Mouse (Mus musculus) cerebellum, adult 9-11 months (tissue): ENCODE measurements at regions not wholly inside any gene's neighbourhood (a gene's known extent, or its start where the extent isn't known, plus 50 kb on each side); places are given as distances from the start of the nearest gene placed in this dataset.

Experiments used
- DNase-seq: peaks from one replicate; pipeline ENCODE4 v3.0.0; 2022

DNA sequence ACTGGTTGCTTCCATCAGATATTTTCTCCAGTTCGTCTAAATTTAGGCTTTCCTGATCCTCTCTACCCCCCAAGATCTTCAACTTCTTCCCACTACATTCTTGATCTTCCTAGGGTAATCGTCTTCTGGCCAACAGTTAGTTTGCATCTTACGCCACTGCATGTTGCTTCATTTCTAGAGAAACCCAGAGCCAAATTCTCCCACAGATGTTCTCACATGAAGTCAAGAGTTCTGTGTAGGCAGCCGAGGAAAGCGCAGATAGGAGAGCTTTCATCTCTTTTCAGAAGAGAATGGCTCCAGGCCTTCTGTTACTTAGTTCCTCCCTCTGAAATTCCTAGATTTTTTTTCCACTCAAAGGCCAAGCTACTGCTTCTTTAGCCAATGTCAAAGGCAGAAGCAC lies 179.9 kb downstream of the Fgf10 start:
- no peak for DNase-seq

DNA sequence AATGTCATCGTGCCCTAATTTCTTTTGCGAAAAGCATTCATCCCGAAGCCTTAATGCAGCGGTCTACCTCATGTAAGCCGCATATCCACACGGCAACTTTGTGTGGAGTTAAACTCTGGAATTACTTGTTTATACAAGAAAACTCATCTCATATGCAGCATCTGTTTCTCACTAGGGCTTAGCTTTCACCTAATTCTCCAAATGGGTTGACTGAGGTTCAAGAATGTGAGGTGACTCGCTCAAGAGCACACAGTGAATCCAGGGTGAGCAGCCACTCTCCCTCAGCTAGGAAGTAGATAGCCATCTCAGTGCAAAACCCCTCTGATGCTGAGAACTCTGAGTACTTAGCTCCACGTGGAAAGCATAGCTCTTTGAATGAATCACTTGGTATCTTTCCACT lies 181.1 kb downstream of the Fgf10 start:
- no peak for DNase-seq

DNA sequence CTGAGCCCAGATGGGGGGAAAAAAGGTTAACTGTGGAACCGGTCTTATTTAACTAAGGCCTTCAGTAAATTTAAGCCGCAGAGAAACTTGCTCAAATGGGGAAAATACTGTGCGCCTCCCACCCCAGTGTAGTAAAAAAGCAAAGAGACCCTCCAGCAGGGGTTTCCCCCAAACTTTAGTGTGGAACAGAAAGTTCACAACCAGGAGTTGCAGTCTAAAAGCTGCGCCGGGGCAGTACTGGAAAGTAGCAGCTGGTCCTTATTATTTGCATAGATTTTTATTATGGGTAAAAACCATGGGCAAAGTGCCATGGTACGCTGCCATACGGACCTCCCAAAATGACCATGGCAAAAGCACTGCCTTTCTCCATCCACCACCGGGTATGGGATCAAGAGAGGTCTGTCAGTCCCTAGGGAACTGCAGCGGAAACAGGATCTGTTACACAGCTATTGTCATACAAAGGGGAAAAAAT lies 216.8 kb downstream of the Fgf10 start:
- no peak for DNase-seq

DNA sequence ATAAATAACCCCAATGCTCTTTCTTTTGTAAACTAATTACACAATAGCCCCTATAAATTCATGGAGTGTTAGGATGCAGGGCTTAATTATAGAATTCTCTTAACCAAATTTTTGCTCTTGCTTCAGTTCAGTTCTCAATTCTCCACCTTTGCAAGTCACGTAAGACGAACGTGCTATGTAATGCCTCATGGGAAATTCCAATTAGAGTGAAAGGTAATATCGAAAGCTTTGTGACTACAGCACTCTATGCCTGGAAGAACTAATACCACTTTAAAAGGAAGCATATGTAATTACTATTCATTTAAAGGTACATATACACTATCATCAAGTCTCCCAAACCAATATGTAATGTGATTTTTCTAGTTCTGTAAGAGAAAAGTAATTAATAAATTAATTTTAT lies 225.5 kb downstream of the Fgf10 start:
- DNase-seq, result no peak

DNA sequence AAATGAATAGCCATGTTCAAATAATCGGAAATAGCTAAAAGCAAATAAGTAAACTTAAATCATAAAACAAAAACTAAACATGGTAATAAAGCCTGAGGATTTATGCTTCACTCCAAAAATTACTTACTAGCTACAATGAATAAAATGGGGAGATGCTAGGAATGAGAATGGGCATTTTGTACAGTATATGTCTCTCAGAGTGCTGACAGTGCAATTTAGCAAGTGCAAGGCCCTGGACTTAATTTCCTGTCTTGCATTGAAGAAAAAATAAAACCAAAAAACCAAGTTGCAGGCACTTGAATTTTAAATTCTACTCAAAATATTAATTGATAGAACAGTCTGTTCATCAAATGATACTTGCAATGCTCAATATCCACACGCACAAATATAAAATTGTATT lies 232.4 kb downstream of the Fgf10 start:
- no peak for DNase-seq

DNA sequence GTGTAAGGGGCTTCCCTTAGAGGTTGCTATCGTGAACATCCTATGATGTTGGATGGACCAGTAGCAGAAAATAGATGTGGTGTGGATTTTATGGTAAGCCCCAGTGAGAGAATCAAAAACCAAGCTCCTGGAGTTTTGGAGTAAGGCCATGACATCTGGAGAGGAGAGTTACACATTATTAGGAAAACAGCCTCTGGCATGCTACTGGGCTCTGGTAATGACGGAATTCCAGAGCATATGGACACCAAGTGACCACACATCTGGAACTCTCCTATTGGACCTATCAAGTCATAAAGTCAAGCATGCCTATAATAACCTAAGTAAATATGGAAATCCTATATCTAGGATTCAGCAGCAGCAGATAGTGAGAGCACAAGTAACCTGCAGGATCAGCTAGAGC lies 240.8 kb downstream of the Fgf10 start:
- no peak for DNase-seq

DNA sequence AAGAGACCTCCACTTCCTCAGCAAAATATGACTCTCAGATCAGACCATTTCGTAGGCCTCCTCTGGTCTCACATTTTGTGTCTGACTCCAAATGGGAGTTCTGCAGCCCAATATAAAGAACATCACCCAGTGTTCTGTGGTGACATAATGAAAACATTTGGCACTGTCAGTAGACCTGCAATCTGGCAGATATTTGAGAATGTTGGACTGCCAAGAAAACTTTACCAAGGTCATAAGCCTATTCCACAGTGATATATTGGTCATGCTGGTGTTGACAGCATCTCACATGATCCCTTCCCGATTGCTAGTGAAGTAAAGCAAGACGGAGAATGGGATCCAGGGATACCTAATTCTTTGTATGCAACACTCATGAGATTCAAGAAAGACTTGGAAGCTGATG lies 271.2 kb downstream of the Fgf10 start:
- no peak for DNase-seq

DNA sequence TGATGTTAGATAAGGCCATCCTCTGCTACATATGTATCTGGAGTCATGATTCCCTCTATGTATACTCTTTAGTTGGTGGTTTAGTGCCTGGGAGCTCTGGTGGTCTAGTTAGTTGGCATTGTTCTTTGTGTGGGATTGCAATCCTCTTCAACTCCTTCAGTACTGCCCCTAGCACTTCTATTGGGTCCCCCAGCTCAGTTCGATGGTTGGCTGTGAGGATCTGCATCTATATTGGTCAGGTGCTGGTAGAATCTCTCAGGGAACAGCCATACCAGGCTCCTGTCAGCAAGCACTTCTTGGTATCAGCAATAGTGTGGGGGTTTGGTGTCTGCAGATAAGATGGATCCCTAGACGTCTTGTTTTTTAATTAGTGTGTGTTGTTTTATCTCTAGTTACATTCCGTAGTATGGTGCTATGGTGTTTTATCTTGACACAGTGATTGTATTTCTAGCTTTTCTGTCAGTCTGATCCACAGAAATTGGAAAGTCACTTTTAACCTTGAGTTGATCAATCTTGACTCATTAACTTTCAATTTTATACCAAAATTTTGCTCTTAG lies 296.6 kb downstream of the Fgf10 start:
- DNase-seq, result no peak

DNA sequence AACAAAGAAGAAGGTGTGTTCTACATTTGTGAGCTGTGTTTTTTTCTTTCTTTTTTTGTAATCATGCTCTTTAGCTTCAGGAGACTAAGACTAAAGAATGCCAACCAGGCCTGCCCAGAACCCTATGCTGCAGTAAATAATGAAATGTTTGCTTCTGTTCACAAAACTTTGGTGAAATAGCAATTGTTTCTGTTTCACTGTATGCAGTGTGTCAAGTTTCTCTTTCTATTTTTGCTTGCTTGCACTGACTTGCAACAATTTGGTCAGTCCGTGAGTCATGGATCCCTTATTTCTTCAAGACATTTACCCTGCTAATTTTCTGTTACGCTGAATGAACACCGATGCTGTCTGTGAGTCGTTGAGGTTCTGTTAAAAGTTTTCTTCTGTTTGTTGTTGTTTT lies 298.1 kb downstream of the Fgf10 start:
- DNase-seq, result no peak

DNA sequence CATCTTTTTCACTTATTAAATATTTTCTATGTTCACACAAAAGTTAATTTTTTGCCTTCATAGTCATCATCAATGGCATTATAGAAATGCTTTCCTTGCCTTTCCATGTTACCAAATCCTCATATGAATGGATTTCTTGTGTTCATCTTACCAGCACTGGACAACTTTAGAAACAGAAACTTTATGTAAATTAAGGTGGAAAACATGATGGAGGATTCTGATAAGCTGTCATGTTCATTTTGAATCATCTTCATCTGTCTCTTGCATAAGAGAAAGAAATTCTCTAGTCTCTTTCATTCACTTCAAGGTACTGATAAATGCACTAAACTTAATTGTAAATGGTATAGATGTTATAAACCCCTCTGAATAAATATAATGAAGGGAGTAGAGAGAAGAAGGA lies 305.4 kb downstream of the Fgf10 start:
- DNase-seq, result no peak

DNA sequence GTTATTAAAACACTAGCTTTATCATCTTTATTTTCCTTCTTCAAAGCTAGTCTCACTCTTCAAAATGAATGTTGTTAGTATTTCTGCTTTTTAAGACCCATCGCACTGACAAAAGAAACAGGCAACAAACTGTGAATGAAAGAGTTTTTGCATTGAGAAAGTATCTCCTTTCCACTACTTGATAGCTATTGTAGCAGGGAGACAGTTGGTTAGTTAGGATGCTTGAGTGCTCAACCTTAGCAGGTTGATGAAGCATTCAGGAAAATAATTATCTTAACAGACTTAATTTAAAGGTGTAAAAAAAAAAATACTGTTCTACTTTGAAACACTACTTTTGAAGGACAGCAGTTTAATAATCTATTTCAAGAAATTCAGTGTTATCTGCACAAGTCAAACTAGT lies 305.9 kb downstream of the Fgf10 start:
- DNase-seq, result no peak

DNA sequence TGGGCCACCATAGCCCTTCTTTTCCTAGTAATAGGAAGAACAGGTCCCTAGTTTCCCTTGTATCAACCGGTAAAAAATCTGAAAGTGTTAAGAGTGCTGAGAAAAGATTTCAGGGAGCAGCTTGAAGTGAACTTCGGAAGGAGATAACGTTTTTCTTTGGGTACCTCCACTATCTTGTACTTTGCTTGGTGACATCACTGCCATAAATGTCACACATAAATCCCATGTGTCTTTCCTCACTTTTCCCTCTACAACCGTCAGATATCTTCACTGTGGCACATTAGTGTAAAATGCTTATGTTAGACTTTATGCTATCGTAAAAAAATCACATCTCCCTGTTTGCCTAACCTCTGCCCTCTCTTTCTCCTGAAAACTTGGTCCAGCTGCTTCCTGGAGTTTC lies 309.9 kb downstream of the Fgf10 start:
- no peak for DNase-seq

DNA sequence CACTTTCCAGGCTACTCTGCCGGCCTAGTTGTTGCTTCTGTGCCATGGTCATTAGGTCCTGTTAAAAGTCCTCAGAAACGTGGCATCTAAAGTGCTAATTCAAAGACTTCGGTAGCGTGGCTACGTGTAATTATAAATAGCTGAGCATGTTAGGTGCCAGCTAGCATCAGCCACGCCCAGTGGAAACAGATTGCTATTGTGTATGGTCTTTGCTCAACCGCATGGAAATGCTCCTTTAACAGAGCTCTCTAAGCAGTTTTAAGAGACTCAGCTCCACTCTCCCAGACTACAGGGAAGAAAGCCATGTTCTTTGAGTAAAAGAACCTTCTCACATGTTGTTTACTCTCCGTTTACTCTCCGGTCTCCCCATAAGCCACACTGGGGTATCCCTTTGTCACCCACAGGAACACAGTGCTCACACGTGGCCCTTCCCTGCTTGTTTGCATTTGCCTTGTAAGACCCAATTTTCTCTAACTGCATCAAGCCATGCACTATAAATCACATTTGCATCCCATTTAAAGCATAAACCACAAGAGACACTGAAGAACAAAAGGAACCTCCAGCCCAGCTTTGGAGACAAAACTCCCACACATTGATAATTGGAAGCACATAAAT lies 311.7 kb downstream of the Fgf10 start:
- DNase-seq, result no peak

DNA sequence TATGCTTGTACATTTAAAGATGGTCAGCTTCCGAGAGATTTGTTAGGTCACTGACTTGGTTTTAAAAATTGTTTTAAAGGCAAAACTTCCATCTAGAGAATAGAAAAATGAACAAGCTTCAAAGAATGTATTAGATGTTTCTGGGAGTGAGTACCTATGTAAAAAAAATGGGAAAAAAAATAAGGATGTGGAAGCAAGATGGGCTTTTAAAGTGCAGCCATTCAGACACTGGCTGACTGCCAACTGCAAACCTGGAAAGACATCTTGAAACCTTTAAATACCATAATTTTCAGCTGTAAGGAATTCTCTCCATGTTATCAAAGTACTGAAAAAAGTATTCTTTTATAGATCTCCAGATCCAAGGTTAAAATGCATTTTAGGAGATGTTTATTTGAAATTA lies 315.7 kb downstream of the Fgf10 start:
- no peak for DNase-seq

DNA sequence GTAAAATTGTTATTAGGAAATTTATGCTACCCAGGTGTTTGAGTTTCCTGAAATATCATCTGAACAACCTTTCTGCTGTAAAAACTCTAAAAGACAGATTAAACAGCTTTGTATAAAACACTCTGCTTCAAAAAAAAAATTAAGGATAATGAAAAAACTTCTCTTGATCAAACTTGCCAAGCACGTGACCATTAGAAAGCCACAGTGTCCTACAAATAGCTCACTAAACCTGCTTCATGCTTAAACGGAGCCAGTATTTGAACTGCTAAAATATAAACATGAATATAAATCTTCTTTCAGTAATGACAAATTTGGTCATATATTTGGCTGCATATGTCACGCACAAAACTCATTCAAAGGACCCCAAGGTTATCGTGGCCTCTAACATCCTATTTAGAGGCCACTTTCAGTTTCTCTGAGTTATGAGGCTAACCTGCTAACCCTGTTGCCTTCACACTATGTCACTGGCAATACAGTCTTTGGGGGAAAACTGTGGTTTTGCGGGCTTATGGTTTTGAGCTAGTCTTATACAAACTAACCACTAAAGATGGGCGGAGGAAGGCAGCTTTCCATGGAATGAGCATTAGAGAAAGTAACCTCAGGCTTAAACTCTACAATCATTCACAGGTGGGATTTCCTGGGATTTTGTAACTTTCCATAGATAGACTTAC lies 355.8 kb downstream of the Fgf10 start:
- no peak for DNase-seq

DNA sequence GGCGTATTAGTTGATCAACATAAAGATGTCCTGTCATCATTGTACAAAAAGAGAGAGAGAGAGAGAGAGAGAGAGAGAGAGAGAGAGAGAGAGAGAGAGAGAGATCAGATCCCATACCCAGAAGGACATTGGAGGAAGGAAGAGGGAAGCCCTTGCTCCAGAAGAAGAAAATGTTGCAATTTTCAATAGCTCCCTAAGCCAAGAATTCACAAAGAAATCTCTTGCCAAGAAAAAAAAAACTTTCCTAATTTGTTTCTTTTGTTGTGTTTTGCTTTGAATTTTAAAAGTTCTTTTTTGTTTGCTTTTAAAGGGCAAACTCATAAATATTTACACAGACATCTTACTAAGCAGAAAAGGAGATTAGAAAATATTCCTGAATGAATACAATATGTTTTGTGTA lies 370.0 kb downstream of the Fgf10 start:
- no peak for DNase-seq

DNA sequence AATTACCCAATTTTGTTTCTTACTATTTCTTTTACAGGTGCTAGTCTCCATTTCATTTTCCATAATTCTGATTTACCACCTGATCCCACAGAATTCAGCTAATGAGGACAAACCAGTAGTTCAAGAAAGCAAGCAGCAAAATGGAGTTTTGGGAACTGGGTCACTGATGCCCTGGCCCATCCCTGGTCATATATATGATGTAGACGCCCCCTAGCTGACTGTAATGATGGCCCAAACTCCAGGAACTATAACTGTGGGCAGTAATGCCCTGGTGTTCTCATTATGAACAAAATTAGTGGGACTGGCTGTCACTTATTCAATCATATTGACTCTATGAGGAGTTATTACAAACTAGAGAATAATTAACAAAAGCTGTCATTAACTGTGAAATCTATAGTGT lies 375.5 kb downstream of the Fgf10 start:
- no peak for DNase-seq

DNA sequence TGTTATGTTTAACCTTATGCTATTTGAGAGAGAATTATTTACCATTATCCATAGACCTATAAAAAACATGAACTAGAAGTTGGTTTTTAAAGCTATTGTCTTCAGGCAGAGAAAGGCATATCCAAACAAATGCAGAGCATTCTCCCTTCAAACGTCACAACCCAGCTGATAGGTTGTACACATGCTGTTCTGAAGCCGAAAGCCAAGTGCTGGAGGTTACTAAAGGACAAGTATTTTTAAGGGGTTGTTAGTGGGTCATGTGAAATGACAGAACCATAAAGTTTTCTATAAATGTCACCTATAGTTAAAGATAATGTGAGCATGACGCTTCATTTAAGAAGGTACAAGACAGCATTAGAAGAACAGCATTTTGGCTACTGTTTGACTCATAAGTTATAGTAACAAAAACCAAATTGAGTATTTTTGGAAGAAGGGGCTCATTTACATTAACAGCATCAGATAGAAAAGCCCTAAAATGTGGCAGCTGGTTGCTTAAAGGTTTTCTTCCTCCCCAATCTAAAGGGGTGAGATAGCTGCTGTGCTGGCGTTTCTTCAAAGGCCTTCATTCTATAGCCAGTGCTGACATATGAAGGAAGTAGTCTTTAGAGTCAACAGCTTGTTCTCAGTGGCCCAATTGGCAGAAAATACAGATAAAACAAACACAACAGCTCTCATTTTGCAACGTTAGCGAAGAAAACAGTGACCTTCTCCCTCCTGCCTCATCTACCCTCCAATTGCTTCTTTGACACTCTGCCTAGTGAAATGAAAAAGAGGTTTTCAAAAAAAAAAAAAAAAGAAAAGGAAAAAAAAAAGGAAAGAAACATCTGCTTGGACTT lies 359.4 kb upstream of the Paip1 start:
- DNase-seq, result no peak

DNA sequence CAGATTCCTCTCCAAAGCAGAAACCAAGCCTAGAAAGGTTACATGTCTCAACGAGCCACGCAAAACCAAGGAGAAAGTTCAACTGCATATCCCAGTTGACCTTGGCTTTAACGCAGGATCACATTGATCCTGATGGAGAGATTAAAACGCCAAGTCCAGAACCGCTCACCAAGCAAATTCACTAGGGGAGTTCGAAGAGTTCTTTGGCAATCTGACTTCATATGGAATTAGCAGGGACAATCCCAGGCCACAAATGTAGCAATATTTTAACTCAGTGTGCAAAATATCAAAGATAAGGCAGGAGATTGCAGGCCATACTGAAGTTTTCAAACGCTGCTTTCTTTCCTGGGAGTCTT lies 358.8 kb upstream of the Paip1 start:
- no peak for DNase-seq

DNA sequence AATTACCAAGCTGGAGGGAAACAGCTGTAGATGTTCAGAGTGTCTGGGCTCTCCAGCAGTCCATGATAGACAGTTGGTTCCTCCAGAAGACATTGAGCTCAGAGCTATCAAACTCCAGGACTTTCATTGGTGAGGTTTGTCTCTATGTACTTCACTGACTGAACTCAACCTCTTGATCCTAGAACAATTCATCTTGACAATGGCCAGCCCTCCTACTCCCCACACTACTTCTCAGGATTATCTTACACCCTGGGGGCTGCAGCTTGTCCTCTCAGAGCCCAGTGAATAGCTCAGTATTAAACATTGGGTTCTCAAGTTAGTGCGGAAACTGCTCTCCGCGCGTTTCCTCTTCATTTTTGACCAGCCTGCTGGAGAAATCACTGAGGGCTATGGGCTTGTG lies 349.2 kb upstream of the Paip1 start:
- no peak for DNase-seq

DNA sequence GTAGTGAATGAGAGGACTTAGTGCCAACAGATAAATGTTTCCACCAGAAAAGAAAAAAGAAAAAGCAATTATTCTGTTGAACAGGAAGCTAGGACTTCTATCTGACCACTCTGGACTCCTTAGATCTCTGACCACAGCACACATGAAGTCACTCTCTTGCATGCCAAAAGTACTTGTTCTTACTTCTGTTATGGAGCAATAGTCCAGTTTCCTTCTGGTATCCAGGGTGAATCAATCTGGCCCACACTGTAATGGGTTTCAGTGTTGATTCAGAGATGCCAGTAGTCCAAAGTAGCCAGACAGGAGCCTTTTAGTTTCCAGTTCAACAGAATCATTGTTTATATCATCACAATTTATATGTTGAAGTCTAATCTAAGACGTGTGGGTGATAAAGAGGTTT lies 346.7 kb upstream of the Paip1 start:
- no peak for DNase-seq

DNA sequence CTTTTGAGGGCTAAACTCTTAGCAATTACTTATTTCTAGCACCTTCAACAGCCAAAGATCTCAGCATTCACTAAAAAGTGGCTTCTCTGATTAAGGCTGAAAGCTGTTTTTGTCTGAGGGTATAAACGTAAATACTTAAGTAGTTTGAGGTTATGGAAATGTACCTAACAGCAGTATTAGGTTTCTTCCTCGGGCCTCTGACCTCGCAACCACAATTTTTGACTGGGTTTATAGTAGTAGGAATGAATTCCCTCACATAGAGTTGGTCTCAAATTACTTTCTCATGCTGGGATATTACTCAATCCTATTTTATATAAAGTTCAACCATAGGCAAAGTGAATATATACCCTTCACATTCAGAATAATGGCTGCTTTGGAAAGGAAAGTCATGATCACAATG lies 310.5 kb upstream of the Paip1 start:
- DNase-seq, result no peak

DNA sequence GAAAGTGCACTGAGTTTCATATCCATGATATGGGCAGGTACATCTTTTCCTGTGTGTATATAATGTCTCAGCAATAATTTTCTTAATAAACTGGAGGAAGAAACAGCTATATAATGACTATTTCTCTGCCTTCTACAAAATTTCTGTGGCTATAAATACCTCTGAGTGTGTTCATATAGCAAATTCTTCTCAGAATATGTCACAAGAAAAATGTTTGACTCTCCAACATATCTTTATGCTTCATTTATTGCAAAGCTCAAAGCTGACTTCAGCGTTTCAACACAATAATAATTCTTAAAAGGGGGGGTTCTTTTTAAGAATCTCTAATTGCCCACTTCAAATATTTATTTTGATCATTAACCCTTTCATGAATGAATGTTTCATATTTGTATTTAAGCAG lies 310.0 kb upstream of the Paip1 start:
- no peak for DNase-seq

DNA sequence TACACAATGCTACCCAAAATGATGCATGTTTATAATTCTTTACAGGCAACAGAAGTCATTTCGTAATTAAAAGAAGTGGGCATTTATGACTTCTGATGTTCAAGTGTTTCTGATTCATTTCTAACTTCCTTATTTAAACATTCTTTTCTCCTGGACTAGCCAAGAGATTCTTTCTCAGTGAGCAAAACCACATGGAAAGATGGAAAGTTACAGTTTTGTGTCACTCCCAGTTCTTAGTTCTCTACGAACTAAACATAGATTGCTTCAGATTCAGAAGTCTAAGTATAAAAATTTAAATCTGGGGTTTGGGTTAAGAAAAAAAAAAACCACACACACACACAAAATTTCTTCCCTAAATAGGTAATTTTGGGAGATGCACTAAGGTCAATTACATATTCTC lies 288.0 kb upstream of the Paip1 start:
- DNase-seq, result no peak
